Mouse (Mus musculus) CD4-positive, CD25-positive, alpha-beta regulatory T cell (primary cell): Measurements from ENCODE around the gene Lrrc52. TPM values are rescaled to one million over a fixed set of nuclear protein-coding genes. Genes with fewer than 3 reads are reported as not detected.

Source experiments
- polyA plus RNA-seq: library from polyadenylated mRNA; unstranded; fragments of 100-300 nt; shearing (Covaris generic); gene quantifications from one replicate; pipeline ENCODE4 v1.2.1, GENCODE M21; 2017

Lrrc52 gene
- polyA plus RNA-seq = not detected

GRCm38 (mm10) chr1:167466765-167467426 lies at the start of gene Lrrc52:
Lrrc52 (minus strand) TSS chr1:167466780.

Other genes with a start within 250 kb of the Lrrc52 start
- 95.0 TPM for gene Uck2, start 181.5 kb downstream of the Lrrc52 start, polyA plus RNA-seq
- gene Tmco1, start 158.4 kb downstream of the Lrrc52 start, polyA plus RNA-seq = 90.3 TPM
- gene Aldh9a1, start 116.8 kb downstream of the Lrrc52 start, polyA plus RNA-seq = 69.3 TPM
- gene Mgst3, start 72.9 kb downstream of the Lrrc52 start, polyA plus RNA-seq = 5.0 TPM
- gene Rxrg, start 131.6 kb upstream of the Lrrc52 start, polyA plus RNA-seq = 0.13 TPM
- not detected for gene Lmx1a, start 222.5 kb upstream of the Lrrc52 start, polyA plus RNA-seq